Mouse (Mus musculus) midbrain, embryonic 14.5 days (tissue): ENCODE measurements around the gene Zfp583. TPM values are rescaled to one million over a fixed set of nuclear protein-coding genes. Genes with fewer than 3 reads are reported as not detected.
A peak's percentile ranks its signal among the peaks of the same experiment; 100 is the strongest.
"Not testable (repeated sequence)": the region's sequence is repeated elsewhere in the genome, so short reads cannot be mapped to it uniquely, and the experiment has no call there.

Source experiments
- ATAC-seq: fragments of 200-750 bp; cut with Nextera tagmentation; 2 replicates; pipeline ENCODE4 v1.8.0; 2017; ENCODE audit warnings: moderate number of reproducible peaks, moderate library complexity; ENCODE audit not compliant: low FRiP score, low TSS enrichment
- DNase-seq: peaks from one replicate; pipeline ENCODE4 v3.0.0-alpha.2; 2015
- H3K27ac ChIP-seq: fragments of 300-500 bp; sonication (generic); replicated peaks from 2 replicates; pipeline ENCODE4 v1.5.1; 2014; ENCODE audit warnings: mild to moderate bottlenecking, low read depth, low read length, moderate library complexity
- H3K27me3 ChIP-seq: fragments of 300-500 bp; sonication (generic); 2 replicates; pipeline ENCODE4 v1.6.1; 2014; ENCODE audit warnings: low read length, control low read depth, mixed read lengths; ENCODE audit not compliant: control insufficient read depth, insufficient read depth
- H3K36me3 ChIP-seq: fragments of 300-500 bp; sonication (generic); 2 replicates; pipeline ENCODE4 v1.6.1; 2014; ENCODE audit warnings: low read length, control low read depth; ENCODE audit not compliant: control insufficient read depth, insufficient read depth
- H3K4me1 ChIP-seq: fragments of 300-500 bp; sonication (generic); 2 replicates; pipeline ENCODE4 v1.6.1; 2014; ENCODE audit warnings: mild to moderate bottlenecking, antibody characterized with exemption, low read length, control low read depth; ENCODE audit not compliant: control insufficient read depth, insufficient read depth
- H3K4me2 ChIP-seq: fragments of 300-500 bp; sonication (generic); 2 replicates; pipeline ENCODE4 v1.6.1; 2014; ENCODE audit warnings: mild to moderate bottlenecking, low read length, moderate library complexity
- H3K4me3 ChIP-seq: fragments of 300-500 bp; sonication (generic); replicated peaks from 2 replicates; pipeline ENCODE4 v1.5.1; 2014; ENCODE audit warnings: low read depth, low read length
- H3K9ac ChIP-seq: fragments of 300-500 bp; sonication (generic); replicated peaks from 2 replicates; pipeline ENCODE4 v1.6.1; 2014; ENCODE audit warnings: mild to moderate bottlenecking, low read length, moderate library complexity
- H3K9me3 ChIP-seq: fragments of 300-500 bp; sonication (generic); 2 replicates; pipeline ENCODE4 v1.6.1; 2016; ENCODE audit warnings: low read length, control low read depth, mixed read lengths; ENCODE audit not compliant: control insufficient read depth
- WGBS: fragments of 180-500 bp; shearing (Covaris S2); extraction: QIAGEN DNeasy Blood & Tissue Kit; methylation state at CpG from one replicate; pipeline ENCODE4 v1.1.7; 2014; 5-methylcytosine and 5-hydroxymethylcytosine counted together
- polyA plus RNA-seq: library from polyadenylated mRNA; unstranded; fragments of >200 nt; fragmentation: Nextera tagmentation; extraction: Ambion mirVana; gene quantifications from 2 replicates; pipeline ENCODE4 v1.2.1, GENCODE M21; 2014

The Zfp583 gene
- polyA plus RNA-seq, 1 experiment from 2014 or later = 13.4 TPM

DNA sequence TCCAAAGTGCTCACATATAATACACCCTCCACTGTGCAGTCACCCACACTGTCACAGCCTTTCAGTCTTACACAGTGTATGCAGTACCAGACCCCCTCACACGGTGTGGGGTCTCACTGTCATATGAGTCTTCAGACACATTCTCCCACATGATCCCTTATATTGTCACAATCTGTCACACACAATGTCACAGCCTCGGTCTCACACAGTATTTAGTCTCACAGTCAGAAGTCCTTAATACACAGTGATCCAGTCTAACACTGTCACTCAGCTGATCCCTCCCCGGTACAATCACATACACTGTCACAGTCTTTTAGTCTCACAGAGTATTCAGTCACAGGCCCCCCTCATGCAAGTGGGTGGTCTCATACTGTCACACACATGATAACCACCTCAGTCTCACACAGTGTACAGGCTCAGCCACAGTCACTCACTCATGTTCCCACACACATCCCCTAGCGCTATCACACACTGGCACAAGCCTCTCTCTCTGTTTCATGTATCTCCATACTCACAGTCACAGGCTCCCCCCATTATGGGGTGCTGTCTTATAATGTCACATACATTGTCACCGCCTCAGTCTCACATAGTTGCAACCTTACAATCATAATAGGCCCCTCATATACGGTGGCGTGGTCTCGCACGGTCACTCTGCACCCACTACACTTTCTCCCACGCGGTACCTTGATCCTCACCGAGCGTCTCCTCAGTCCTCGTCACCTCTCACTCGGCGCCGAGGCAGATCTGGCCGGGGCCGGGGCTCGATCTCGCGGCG lies 440 bp downstream of the Zfp583 start:
- DNase-seq (peak; percentile 58), ATAC-seq (peak; percentile 85)
- Histone ChIP-seq H3K36me3 (peaks cover 10% of the 10 kb centered on the region; the same call in 1 of the 2 replicates), H3K4me3 (peak overlapping the region; percentile 65), H3K9me3 (no peaks in the 10 kb centered on the region), H3K27ac (peak overlapping the region; percentile 93), H3K27me3 (no peaks in the 10 kb centered on the region), H3K9ac (peak overlapping the region; percentile 88), H3K4me2 (peak overlapping the region; percentile 64), H3K4me1 (peaks cover 6% of the 10 kb centered on the region; the same call in 1 of the 2 replicates)
- 13% methylated on average over 23 of the region's 23 CpGs for WGBS

DNA sequence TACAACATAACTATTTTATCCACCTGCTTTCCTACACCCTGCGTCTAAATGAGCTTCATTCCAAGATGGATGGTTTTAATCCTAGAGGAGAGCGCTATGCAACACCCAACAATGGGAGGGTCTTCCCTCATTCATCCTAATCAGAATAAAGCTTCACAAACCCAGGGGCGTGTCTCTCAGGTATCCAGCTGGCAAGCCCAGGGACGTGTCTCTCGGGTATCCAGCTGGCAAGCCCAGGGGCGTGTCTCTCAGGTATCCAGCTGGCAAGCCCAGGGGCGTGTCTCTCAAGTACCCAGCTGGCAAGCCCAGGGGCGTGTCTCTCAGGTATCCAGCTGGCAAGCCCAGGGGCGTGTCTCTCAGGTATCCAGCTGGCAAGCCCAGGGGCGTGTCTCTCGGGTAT lies 30.3 kb downstream of the Zfp583 start:
- H3K9ac ChIP-seq, ATAC-seq, H3K4me1 ChIP-seq, DNase-seq, H3K27ac ChIP-seq, H3K4me3 ChIP-seq, H3K4me2 ChIP-seq, H3K27me3 ChIP-seq, H3K9me3 ChIP-seq: not testable (repeated sequence)
- WGBS = 78% methylated on average over 11 of the region's 11 CpGs
- peaks cover 56% of the 10 kb centered on the region for H3K36me3 ChIP-seq

DNA sequence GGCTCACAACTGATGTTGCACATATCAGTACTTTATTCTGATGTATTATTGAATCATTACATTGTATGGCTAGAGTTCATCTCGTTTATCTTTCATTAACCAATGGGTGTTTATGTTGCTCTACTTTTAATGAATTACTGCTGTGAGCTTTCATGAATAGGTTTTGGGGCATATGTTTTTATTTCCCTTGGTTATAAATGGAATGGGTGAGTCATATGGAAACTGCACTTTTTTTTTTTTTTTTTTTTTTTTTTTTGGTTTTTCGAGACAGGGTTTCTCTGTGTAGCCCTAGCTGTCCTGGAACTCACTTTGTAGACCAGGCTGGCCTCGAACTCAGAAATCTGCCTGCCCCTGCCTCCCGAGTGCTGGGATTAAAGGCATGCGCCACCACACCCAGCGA lies 40.0 kb downstream of the Zfp583 start:
- H3K4me3 ChIP-seq, DNase-seq, ATAC-seq, H3K9me3 ChIP-seq, H3K27ac ChIP-seq, H3K27me3 ChIP-seq, H3K9ac ChIP-seq, H3K4me2 ChIP-seq: not testable (repeated sequence)
- H3K4me1 ChIP-seq = peaks cover 13% of the 10 kb centered on the region
- WGBS = 94% methylated on average over 5 of the region's 6 CpGs
- H3K36me3 ChIP-seq = peaks cover 53% of the 10 kb centered on the region

DNA sequence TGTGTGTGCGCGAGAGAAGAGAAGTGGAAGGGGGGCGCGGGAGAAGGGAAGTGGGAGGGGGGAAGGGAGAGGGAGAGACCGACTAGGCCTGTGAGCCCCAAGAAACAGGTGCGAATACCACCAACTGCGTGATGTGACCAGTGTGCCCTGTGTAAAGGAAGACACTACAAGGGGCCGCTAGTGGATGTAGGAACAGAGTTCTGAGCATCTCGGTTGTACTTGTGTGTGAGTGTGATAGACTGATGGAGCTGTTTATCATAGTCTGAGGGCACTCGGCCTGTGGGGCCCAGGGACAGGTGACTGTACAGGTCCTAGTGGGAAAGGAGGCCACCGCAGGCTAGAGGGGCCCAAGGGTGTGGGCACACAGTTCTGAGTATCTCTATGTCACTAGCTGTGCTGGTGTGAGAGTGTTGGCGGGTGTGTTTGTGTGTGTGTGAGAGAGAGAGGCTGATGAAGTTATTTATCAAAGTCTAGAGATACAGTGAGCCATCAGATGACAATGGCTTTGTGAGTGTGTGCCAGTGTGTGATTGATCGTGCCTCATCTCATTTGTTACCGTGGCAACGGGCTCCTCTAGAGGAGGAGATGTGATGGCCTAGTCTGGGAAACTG lies 44.1 kb downstream of the Zfp583 start:
- Histone ChIP-seq H3K9ac (peak overlapping the region; percentile 50), H3K4me1 (peaks cover 13% of the 10 kb centered on the region), H3K36me3 (peaks cover 17% of the 10 kb centered on the region), H3K27me3 (no peaks in the 10 kb centered on the region), H3K4me3 (peak overlapping the region; percentile 49), H3K4me2 (peak overlapping the region; percentile 73), H3K27ac (peak overlapping the region; percentile 83), H3K9me3 (no peaks in the 10 kb centered on the region)
- DNase-seq = peak; percentile 75
- 23% methylated on average over 15 of the region's 15 CpGs for WGBS
- 0 out of 2 replicates have a peak, but pooled peaks have one; percentile 12 for ATAC-seq

DNA sequence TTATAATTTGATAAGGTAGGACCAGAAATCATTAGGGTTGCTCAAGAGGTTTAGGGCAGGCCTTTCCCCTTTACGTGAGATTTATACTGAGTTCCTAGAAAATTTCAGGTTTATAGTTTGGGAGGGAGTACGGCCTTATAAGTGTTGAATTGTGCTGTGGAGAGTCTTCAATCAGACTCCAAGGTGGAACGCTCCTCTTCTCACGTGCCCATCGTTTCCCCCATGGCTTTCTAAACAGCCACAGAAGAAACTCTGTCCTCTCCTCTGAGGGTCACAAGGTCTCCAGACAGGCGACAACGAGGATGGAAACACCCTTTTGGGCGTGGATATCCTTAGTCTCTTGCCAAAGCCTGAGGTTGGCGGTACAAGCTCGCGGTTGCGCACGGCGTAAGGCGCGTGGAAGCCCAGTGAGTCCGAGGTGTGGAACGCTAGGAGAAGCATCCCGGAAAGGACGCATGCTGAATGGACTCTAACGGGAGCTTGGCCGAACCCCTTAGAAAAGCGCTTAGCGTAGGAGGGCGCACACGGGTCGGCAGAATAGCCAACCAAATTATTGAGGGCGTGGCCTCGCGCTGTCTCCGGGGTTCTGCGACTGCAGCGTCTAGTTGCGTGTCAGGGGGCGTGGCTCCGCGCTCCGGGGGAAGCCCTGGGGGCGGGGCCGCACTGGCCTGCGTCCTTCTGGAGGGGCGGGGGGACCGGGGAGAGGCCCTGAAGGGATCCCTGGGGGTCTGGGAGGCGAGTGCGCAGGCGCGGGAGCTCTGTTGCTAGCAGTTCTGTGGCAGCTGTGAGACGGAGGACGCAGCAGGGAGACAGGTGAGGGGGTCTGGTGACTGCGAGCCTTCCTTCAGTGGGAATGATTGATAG lies 45.0 kb downstream of the Zfp583 start, which contains the start of gene Zfp667:
Zfp667 (plus strand) TSS at position 738 of the 864 bp plus-strand sequence.
- no peaks in the 10 kb centered on the region for H3K9me3 ChIP-seq
- H3K27ac ChIP-seq = peak within 1 kb of the TSS; percentile 83
- DNase-seq (peak; percentile 99), ATAC-seq (peak; percentile 82)
- H3K9ac ChIP-seq = peak within 1 kb of the TSS; percentile 50
- WGBS = 3% methylated on average over 50 of the region's 50 CpGs
- peaks cover 13% of the 10 kb centered on the region for H3K36me3 ChIP-seq
- H3K27me3 ChIP-seq = no peaks in the 10 kb centered on the region
- H3K4me2 ChIP-seq = peak within 1 kb of the TSS; percentile 73
- peak within 1 kb of the TSS; percentile 49 for H3K4me3 ChIP-seq
- H3K4me1 ChIP-seq = peaks cover 13% of the 10 kb centered on the region

DNA sequence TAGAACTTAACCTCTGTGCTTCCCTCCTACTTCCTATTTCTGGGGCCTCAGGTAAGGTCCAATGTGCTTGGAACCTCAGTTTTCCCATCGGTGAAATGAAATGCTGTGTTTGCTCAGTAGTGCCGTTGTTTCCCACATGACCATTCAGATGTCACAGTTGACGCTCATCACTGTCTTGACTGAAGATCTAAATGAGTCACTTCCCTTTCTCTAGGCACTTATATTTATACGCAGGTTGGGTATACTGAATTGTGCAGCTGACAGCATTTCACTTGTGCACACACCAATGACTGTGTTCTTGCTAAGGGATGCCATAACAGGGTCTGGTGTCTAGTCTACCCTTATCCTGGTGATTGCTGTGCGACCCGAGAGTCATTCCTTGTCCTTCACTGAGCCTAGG lies 45.7 kb downstream of the Zfp583 start:
- Histone ChIP-seq H3K27me3 (no peaks in the 10 kb centered on the region), H3K4me3 (no peak overlapping the region; the same call in 1 of the 2 replicates), H3K9me3 (no peaks in the 10 kb centered on the region), H3K4me1 (peaks cover 13% of the 10 kb centered on the region), H3K27ac (no peak overlapping the region), H3K4me2 (peak overlapping the region; percentile 73; the same call in 1 of the 2 replicates), H3K36me3 (peaks cover 6% of the 10 kb centered on the region), H3K9ac (no peak overlapping the region)
- DNase-seq (no peak), ATAC-seq (no peak)
- WGBS = 89% methylated on average over 6 of the region's 6 CpGs

DNA sequence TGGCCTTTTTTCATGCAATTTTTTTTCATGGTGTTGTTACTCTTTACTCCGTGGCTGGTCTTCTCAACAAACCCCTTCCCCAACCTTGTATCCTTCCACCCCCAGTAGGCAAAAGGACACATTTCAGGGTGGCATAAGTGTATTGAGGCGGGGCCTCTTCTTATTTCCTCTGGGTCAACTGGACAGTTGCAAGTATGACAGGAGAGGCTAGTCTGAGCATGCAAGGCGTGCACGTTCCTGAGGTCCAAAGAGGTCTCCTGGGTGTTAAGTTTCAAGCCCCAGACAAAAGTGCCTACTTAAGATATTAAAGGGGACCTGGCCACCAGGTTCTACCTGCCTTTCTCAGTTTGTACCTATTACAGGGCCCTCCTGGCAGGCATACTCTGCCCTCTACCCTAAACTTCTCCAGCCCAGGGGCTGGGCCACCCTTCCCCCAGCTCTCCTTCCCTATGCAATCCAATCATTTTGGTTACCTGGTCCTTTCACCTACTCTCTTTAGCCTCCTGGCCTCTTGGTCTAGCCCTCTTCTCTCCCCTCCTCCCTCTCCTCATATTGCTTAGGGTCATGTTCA lies 46.6 kb downstream of the Zfp583 start:
- Histone ChIP-seq H3K9me3 (no peaks in the 10 kb centered on the region), H3K27ac (no peak overlapping the region), H3K36me3 (peaks cover under 1% of the 10 kb centered on the region; the same call in 1 of the 2 replicates), H3K4me2 (peak overlapping the region; percentile 58; the same call in 1 of the 2 replicates), H3K4me1 (peaks cover 13% of the 10 kb centered on the region), H3K9ac (no peak overlapping the region), H3K27me3 (no peaks in the 10 kb centered on the region), H3K4me3 (no peak overlapping the region)
- ATAC-seq (no peak), DNase-seq (no peak)
- WGBS = 91% methylated on average over 4 of the region's 4 CpGs

DNA sequence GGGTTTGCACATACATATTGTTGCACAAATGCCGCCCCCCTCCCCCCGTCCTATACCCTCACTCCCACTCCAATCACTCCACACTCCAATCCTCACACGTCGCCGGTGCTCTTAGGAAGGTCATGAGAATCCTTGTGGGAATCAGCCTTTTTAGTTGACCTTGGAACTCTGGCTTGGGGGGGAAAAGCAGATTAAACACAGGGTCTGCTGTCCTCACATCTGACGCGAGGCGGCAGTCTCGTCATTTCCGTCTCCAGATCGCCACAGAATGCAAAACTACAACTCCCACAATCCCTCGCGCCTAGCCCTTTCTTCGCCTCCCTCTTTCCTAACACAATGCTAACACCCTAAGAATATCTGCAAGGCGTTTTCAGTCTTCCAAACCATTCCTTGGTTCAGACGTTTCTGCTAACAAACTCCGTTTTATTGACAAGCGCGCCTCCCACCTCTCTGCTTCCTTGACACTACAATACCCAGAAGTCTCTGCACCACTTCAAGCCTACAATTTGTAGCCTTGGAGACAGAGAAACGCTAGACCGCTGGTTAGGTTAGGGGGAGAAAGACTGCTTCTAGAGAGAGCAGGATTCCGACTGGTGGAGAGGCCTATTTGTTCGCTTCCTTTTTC lies 47.5 kb downstream of the Zfp583 start:
- H3K4me2 ChIP-seq = peak overlapping the region; percentile 58
- H3K4me3 ChIP-seq = peak overlapping the region; percentile 47
- peak overlapping the region; percentile 91 for H3K27ac ChIP-seq
- peak; percentile 69 for ATAC-seq
- peak overlapping the region; percentile 54 for H3K9ac ChIP-seq
- H3K4me1 ChIP-seq = peaks cover 13% of the 10 kb centered on the region
- DNase-seq = peak; percentile 94
- H3K27me3 ChIP-seq = no peaks in the 10 kb centered on the region
- no peaks in the 10 kb centered on the region for H3K36me3 ChIP-seq
- no peaks in the 10 kb centered on the region for H3K9me3 ChIP-seq
- WGBS = under 1% methylated on average over 23 of the region's 23 CpGs
